Mouse (Mus musculus) ovary, postnatal 36 days (tissue): Measurements from ENCODE around the gene Cd300lb.
A peak's percentile ranks its signal among the peaks of the same experiment; 100 is the strongest.

ENCODE experiments used
- DNase-seq: peaks from one replicate; pipeline ENCODE4 v3.0.0; 2022; ENCODE audit warnings: low spot score, mixed read lengths

Gene Cd300lb

GRCm38 (mm10) chr11:114883251-114883789 lies 50.9 kb downstream of the Cd300lb start:
- DNase-seq = no peak

- no peak for DNase-seq
Observed at GRCm38 (mm10) chr11:114880589-114880988, 53.6 kb downstream of the Cd300lb start.

- DNase-seq = no peak
Observed at GRCm38 (mm10) chr11:114880185-114880584, 54.0 kb downstream of the Cd300lb start.

- DNase-seq = no peak
Observed at GRCm38 (mm10) chr11:114879666-114880065, 54.5 kb downstream of the Cd300lb start.

- peak; percentile 56 for DNase-seq
Observed at GRCm38 (mm10) chr11:114877145-114877544, 57.0 kb downstream of the Cd300lb start.

DNA sequence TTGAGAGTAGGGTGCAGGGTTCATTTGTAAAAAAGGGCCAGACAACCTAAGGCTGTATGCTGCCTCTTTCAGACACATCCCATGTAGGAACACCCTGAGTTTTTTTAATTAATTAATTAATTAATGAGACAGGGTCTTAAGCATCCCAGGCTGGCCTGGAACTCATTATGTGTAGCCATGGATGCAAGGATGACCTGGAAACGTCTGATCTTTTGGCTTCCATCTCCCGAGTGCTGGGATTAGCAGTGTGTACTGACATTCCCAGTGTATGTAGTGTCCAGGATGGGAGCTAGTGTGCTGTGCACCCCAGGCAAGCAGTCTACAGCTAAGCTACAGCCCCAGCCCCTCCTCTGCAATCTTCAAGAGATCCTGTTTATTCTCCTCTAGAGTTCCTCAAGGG lies 57.6 kb downstream of the Cd300lb start:
- DNase-seq = no peak

GRCm38 (mm10) chr11:114876176-114876575 lies 58.0 kb downstream of the Cd300lb start:
- DNase-seq = no peak

- no peak for DNase-seq
Observed at GRCm38 (mm10) chr11:114875301-114875801, 58.8 kb downstream of the Cd300lb start.

- no peak for DNase-seq
Observed at GRCm38 (mm10) chr11:114874226-114875145, 59.7 kb downstream of the Cd300lb start.

DNA sequence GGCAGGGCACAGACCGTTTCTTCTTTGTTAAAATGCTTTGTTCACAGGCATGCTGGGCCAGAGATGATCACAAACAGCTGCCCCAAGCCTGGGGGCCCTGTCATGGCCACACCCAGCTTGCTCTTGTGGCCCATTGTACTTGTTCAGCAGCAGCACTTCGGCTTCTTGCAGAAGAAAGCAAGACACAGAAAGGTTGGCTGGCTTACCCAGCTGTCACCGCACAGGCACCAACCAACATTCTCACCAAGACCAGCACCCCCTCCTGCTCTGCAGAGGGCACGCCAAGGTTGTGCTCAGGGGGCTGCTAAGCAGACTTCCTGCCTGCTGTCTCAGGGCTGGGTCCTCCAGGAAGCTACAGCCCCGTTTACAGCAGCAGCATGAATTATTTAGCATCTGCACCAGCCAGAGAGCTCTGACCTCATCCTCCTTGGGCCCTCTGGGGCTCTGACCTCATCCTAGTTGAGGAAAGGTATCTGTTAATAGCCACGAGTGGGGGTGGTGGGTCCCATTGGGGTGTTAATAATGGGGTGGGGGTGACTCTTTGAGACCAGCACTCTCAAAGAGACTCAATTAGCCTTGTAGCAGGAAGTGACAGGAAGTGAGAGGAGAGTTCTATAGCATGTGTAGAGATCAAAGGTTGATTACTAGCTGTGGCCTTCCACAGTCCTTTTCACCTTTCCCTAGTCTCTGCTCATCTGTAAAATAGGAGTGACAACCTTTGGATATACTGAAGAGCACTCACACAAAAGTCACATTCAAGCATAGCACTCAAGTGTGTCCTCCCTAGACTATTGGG lies 61.0 kb downstream of the Cd300lb start:
- DNase-seq = no peak
